Mouse (Mus musculus): ENCODE measurements around the gene Gcdh. TPM values are rescaled to one million over a fixed set of nuclear protein-coding genes. Genes with fewer than 3 reads are reported as not detected.

The Gcdh gene
- total and polyA plus RNA-seq, 3 experiments: 26.6 to 69.8 (median 35.2) TPM

GRCm38 (mm10) chr8:84912895-84913501 is 19.3 kb upstream of the Gcdh start:
- H3K4me1 ChIP-seq (ENCODE audit: insufficient read depth, low read depth, low read length): peaks cover 70% of the 10 kb centered on the region
- TF ChIP-seq POLR2AphosphoS5 (IDR thresholded peaks at IDR 0.05; ENCODE audit: insufficient replicate concordance, low read depth, low read length): peak; percentile 95
- TF ChIP-seq GATA1 (IDR thresholded peaks at IDR 0.05; ENCODE audit: borderline replicate concordance, low read length): no peak
- no peak for TF ChIP-seq CTCF (IDR thresholded peaks at IDR 0.05; ENCODE audit: low read depth, low read length)
- no peak for TF ChIP-seq GATA2 (IDR thresholded peaks at IDR 0.05; ENCODE audit: borderline replicate concordance, low read depth, low read length)
- no peak for TF ChIP-seq TAL1 (conservative IDR thresholded peaks at IDR 0.05; ENCODE audit: low read depth, low read length)
- H3K27me3 ChIP-seq (ENCODE audit: insufficient read depth, low read length): no peaks in the 10 kb centered on the region
- H3K9me3 ChIP-seq (replicated peaks): no peaks in the 10 kb centered on the region
- peaks cover 75% of the 10 kb centered on the region for H3K36me3 ChIP-seq (replicated peaks)
- peak; percentile 90 for DNase-seq (ENCODE audit: low spot score)
- peak; percentile 22 for ATAC-seq (ENCODE audit: extremely low read depth, insufficient number of reproducible peaks, low FRiP score, poor library complexity, severe bottlenecking)
- H3K4me3 ChIP-seq (ENCODE audit: low read depth, low read length): peak overlapping the region; percentile 73

GRCm38 (mm10) chr8:84912391-84912790 is 18.7 kb upstream of the Gcdh start:
- Histone ChIP-seq H3K4me1 (ENCODE audit: insufficient read depth, low read depth, low read length) (peaks cover 70% of the 10 kb centered on the region), H3K27me3 (ENCODE audit: insufficient read depth, low read length) (no peaks in the 10 kb centered on the region), H3K9me3 (replicated peaks) (no peaks in the 10 kb centered on the region), H3K36me3 (replicated peaks) (peaks cover 72% of the 10 kb centered on the region), H3K4me3 (ENCODE audit: low read depth, low read length) (peak overlapping the region; percentile 73; the same call in 1 of the 2 replicates)
- no peak for TF ChIP-seq GATA2 (IDR thresholded peaks at IDR 0.05; ENCODE audit: borderline replicate concordance, low read depth, low read length)
- DNase-seq (ENCODE audit: low spot score) (no peak), ATAC-seq (ENCODE audit: extremely low read depth, insufficient number of reproducible peaks, low FRiP score, poor library complexity, severe bottlenecking) (no peak)

DNA sequence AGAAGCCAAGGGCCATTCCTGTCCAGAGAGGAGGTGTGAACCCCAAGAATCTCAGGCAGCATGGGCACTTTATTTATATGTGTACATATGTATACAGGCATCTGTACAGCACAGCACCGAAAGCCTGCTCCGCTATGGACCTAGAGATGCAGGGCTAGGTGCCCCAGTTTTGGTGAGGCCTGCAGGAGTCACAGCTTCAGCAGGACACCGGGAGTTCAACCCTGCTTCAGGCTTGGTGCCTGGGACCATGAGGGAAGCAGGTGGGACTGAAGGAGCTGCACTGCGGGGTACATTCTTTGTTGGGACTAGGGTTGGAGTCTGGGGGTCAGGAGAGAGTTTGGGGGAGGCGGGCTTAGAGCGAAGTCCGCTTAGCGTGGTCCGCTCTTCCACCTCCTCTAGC is 18.1 kb upstream of the Gcdh start:
- Histone ChIP-seq H3K9me3 (replicated peaks) (no peaks in the 10 kb centered on the region), H3K4me3 (ENCODE audit: low read depth, low read length) (peak overlapping the region; percentile 73; the same call in 1 of the 2 replicates), H3K36me3 (replicated peaks) (peaks cover 72% of the 10 kb centered on the region), H3K27me3 (ENCODE audit: insufficient read depth, low read length) (no peaks in the 10 kb centered on the region), H3K4me1 (ENCODE audit: insufficient read depth, low read depth, low read length) (peaks cover 75% of the 10 kb centered on the region)
- TF ChIP-seq GATA1 (IDR thresholded peaks at IDR 0.05; ENCODE audit: borderline replicate concordance, low read length) (no peak), POLR2AphosphoS5 (IDR thresholded peaks at IDR 0.05; ENCODE audit: insufficient replicate concordance, low read depth, low read length) (no peak), TAL1 (conservative IDR thresholded peaks at IDR 0.05; ENCODE audit: low read depth, low read length) (no peak), CTCF (IDR thresholded peaks at IDR 0.05; ENCODE audit: low read depth, low read length) (no peak), GATA2 (IDR thresholded peaks at IDR 0.05; ENCODE audit: borderline replicate concordance, low read depth, low read length) (no peak)
- no peak for DNase-seq (ENCODE audit: low spot score)
- no peak for ATAC-seq (ENCODE audit: extremely low read depth, insufficient number of reproducible peaks, low FRiP score, poor library complexity, severe bottlenecking)

DNA sequence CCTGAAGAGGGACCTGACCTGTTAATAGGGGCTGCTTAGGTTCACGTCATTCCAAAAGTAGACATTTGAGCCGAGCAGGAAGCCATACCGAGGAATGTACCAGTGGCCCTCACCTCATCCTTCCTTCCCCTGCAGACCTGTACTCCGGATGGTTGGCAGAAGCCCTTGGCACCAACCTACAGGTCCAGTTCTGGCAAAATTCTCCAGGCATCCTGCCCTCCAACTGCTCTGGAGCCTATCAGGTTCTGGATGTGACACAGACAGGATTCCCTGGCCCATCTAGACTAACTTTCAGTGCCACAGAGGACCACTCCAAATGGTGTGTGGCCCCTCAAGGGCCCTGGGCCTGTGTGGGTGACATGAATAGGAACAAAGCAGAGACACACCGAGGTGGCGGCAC is 16.8 kb upstream of the Gcdh start:
- Histone ChIP-seq H3K36me3 (replicated peaks) (peaks cover 71% of the 10 kb centered on the region), H3K9me3 (replicated peaks) (no peaks in the 10 kb centered on the region), H3K27me3 (ENCODE audit: insufficient read depth, low read length) (no peaks in the 10 kb centered on the region), H3K4me1 (ENCODE audit: insufficient read depth, low read depth, low read length) (peaks cover 69% of the 10 kb centered on the region), H3K4me3 (ENCODE audit: low read depth, low read length) (peak overlapping the region; percentile 74)
- DNase-seq (ENCODE audit: low spot score) (no peak), ATAC-seq (ENCODE audit: extremely low read depth, insufficient number of reproducible peaks, low FRiP score, poor library complexity, severe bottlenecking) (no peak)
- TF ChIP-seq TAL1 (conservative IDR thresholded peaks at IDR 0.05; ENCODE audit: low read depth, low read length) (no peak), GATA1 (IDR thresholded peaks at IDR 0.05; ENCODE audit: borderline replicate concordance, low read length) (no peak), POLR2AphosphoS5 (IDR thresholded peaks at IDR 0.05; ENCODE audit: insufficient replicate concordance, low read depth, low read length) (no peak), CTCF (IDR thresholded peaks at IDR 0.05; ENCODE audit: low read depth, low read length) (no peak), GATA2 (IDR thresholded peaks at IDR 0.05; ENCODE audit: borderline replicate concordance, low read depth, low read length) (no peak)

DNA sequence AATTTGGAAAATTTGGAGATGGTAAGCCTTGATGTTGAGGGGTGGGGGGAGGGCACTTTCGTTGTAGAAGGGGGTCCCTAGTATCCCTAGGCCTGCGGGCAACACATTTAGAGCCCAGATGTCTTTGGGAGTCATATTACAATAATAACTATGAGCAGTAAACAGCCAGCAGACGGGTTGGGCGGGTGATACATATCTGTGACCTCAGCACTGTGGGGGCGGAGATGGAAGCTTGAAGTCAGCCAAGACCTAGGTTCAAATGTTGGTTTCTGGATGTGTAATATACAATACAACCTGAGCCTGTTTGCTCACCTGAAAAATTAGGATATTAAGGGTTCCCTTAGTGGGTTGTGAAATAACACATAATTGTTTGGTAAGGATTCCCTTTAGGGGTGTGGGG is 16.2 kb upstream of the Gcdh start:
- Histone ChIP-seq H3K27me3 (ENCODE audit: insufficient read depth, low read length) (no peaks in the 10 kb centered on the region), H3K9me3 (replicated peaks) (no peaks in the 10 kb centered on the region), H3K4me1 (ENCODE audit: insufficient read depth, low read depth, low read length) (peaks cover 69% of the 10 kb centered on the region), H3K36me3 (replicated peaks) (peaks cover 71% of the 10 kb centered on the region), H3K4me3 (ENCODE audit: low read depth, low read length) (peak overlapping the region; percentile 74)
- peak; percentile 66 for DNase-seq (ENCODE audit: low spot score)
- ATAC-seq (ENCODE audit: extremely low read depth, insufficient number of reproducible peaks, low FRiP score, poor library complexity, severe bottlenecking): no peak
- TF ChIP-seq CTCF (IDR thresholded peaks at IDR 0.05; ENCODE audit: low read depth, low read length) (no peak), GATA2 (IDR thresholded peaks at IDR 0.05; ENCODE audit: borderline replicate concordance, low read depth, low read length) (no peak), GATA1 (IDR thresholded peaks at IDR 0.05; ENCODE audit: borderline replicate concordance, low read length) (no peak), TAL1 (conservative IDR thresholded peaks at IDR 0.05; ENCODE audit: low read depth, low read length) (no peak), POLR2AphosphoS5 (IDR thresholded peaks at IDR 0.05; ENCODE audit: insufficient replicate concordance, low read depth, low read length) (no peak)

GRCm38 (mm10) chr8:84909162-84909767 is 15.5 kb upstream of the Gcdh start:
- DNase-seq (ENCODE audit: low spot score) (no peak), ATAC-seq (ENCODE audit: extremely low read depth, insufficient number of reproducible peaks, low FRiP score, poor library complexity, severe bottlenecking) (no peak)
- Histone ChIP-seq H3K36me3 (replicated peaks) (peaks cover 76% of the 10 kb centered on the region), H3K4me3 (ENCODE audit: low read depth, low read length) (peak overlapping the region; percentile 74), H3K4me1 (ENCODE audit: insufficient read depth, low read depth, low read length) (peaks cover 74% of the 10 kb centered on the region), H3K9me3 (replicated peaks) (no peaks in the 10 kb centered on the region), H3K27me3 (ENCODE audit: insufficient read depth, low read length) (no peaks in the 10 kb centered on the region)
- no peak for TF ChIP-seq GATA1 (IDR thresholded peaks at IDR 0.05; ENCODE audit: borderline replicate concordance, low read length)
- peak; percentile 65; the same call in 1 of the 2 replicates for TF ChIP-seq POLR2AphosphoS5 (IDR thresholded peaks at IDR 0.05; ENCODE audit: insufficient replicate concordance, low read depth, low read length)
